Mouse (Mus musculus) left cerebral cortex, postnatal 36 days (tissue): ENCODE results near the gene Uroc1. TPM values are rescaled to one million over a fixed set of nuclear protein-coding genes. Genes with fewer than 3 reads are reported as not detected.
A peak's percentile ranks its signal among the peaks of the same experiment; 100 is the strongest.

Experiments used
- DNase-seq, 2 experiments: peaks; one replicate each; pipeline ENCODE4 v3.0.0; 2021 to 2022; ENCODE audit warnings: low spot score in 2 of 2, mixed read lengths in 1 of 2
- intact Hi-C: fragments of 180-260 bp; cut with DNase I; formaldehyde crosslinking; loops from one replicate; pipeline ENCODE4 v1.15.1; 2025
- total RNA-seq, 2 experiments: library from RNA; stranded (reverse); gene quantifications; 2 replicates each; pipeline ENCODE4 v1.2.3; 2021

Uroc1 gene
- not detected for total RNA-seq

DNA sequence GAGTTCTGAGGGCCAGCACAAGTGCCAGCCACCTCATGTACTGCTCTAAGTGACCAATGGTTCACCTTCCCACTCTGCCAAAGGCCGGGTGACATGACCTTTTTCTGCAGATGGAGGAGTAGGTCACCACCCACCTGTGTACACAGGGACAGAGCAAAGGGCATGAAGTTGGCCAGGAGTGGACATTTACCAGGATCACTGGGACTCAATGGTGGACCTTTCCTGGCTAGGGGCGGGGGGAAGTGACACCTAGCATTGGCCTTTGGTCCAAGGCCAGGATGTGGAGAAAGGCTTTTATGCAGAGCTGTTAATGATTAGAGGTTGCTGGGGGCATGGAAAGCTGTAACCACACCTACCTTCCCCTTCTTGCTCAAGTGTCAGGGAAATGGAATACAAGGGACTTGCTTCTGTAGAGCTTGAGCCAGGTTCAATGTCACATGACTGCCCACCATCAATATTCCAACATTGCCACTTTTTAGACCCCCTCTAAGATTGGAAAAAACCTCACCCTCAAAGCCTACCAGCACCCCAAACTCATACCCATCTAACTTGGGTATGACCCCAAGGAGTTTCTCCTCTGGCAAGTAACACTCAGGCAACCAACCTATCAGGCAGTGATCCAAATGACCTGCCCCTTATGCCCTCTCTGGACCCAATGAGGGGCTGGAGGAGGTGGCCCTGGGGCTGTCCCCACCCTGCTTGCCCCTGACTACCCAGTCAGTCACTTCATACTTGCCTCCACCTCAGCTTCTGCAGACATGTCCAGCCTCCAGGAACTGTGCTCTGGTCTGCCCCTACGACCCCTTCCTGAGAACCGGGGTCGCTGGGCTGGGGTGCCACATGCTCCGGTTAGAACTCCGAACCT is at the start of gene Uroc1:
Uroc1 (plus strand) TSS at position 724 of the 865 bp plus-strand sequence.
- DNase-seq = no peak
- intact Hi-C loops = no loop called here

DNA sequence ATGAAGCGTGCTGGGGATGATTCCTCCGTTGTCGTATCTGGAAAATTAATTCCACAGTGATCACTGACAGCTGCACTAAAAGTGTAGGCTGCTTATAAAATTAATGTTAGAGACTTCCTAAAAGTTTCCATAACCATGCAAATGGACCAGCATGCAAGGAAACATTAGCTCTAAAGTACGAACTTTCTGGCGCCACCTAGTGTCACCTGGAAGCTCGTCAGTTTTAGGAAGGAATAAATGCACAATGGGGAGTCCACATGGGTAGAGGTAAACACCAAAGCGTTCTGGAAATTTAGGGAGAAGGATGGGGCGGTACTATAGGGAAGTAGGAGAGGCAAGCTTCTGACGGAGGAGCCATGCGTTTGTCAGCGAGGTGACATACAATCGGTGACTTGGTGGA is 44.8 kb upstream of the Uroc1 start:
- DNase-seq = no peak
- intact Hi-C loops = no loop called here

DNA sequence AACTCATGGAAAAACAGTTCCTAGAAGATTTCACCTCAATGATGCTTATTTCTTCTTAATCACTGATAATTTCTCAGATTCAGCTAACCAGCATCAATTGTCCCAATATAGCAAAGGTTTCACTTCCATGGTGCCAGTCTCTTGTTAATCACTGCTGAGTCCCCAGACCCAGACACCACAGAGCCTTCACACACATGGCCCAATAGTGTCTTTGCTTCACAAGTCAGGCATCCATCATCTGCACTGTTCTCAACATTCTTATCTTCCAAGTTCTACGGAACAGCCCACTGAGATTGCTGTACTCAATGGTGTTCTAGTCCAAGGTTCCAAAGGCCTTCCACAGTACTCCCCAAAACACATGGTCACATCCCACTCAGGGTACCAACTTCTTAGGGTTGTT is 32.2 kb upstream of the Uroc1 start, which contains the start of gene BC048671:
BC048671 (plus strand) TSS at position 301 of the 400 bp plus-strand sequence.
- intact Hi-C loops = no loop called here
- DNase-seq = no peak

DNA sequence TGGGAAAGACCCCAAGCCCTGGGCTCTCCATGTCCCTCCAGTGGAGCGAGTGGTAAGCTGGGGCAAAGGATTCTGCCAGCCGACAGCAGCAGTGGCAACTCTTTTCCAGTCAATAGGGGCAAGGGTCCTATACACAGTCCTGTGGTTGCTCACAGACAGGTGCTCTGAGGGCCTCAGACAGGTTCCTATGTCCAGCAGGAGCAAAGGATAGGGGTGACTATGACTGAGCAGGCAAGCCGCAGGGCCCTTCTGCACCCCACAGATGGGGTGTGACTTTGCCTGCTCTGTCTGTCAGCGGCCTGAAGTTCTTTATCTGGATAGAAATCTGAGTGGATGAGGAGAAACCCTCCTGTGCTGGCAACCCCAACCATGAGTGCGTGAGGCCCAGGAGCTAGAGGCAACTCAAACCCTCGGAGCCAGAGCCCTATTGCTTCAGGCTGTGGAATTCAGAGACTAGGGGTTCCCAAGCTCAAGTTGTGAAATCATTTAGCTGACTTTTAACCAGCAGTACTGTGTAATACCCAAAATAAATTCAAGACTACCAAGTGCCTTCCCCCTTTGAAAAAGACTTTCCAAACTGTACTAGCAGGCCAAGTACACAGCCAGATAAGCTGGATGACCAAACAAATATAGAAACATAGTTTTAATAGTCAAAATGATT is 26.6 kb upstream of the Uroc1 start:
- DNase-seq = no peak
- intact Hi-C loops = no loop called here

DNA sequence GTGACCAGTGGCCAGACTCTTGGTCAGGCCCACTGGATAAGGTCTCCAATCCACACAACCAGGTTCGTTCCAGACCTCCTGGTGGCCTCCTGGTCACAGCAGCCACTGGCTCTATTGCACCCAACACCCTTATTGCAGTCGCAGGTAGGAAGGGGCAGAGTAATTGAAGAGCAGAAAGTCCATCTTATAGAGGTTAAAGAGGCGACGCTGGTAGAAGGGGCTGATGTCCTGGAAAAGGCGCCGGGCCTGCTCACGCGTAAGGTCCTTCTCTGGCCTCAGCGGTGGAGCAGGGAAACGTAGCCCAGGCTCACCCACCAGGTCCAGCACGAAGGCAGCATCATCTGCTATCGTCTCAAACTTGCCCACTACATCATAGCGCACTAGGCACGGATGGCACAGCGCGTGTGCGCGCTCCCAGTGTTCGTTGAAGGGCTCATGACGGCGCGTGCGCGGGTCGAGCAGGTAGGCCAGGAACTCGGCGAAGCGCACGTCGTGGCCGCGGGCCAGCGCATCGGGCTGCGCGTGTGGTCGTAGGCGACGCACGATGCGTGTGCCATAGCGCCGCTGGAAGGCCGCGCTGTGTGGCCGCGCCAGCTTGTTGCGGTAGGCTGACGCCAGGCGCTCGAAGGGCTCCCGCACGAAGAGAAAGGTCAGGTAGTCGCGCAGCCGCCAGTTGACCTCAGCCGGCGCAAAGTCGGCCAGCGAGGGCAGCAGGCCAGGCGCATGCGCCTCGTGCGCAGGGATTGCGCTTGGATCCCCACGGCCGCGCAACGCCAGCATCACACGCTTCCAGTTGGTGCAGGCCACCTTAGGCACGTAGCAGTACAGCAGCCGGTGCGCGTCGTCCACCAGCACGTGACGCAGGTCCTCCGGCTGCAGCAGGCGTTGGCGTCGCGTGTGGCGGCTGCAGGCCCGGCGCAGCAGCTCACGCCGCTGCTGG is 24.0 kb upstream of the Uroc1 start:
- no peak for DNase-seq
- intact Hi-C loops = no loop called here

DNA sequence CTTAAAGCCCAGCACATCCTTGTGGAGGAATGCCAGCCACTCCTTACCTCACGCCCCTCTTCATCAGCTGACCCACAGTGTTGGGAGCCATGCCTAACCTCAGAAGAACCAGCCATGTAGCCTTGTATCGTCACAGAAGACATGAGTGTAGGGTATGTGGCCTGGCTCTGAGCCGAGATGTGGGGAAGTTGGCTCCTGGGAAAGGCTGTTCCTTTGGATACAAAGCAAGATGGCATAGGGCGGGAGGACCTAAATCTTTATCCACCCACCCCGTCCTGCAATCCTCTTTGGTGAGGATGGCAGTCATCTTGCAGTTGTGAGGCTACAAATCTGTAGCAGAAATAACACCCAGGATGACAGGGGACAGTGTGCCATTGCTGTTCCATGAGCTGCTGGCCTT is 17.1 kb upstream of the Uroc1 start:
- DNase-seq = peak; percentile 29 to 42

DNA sequence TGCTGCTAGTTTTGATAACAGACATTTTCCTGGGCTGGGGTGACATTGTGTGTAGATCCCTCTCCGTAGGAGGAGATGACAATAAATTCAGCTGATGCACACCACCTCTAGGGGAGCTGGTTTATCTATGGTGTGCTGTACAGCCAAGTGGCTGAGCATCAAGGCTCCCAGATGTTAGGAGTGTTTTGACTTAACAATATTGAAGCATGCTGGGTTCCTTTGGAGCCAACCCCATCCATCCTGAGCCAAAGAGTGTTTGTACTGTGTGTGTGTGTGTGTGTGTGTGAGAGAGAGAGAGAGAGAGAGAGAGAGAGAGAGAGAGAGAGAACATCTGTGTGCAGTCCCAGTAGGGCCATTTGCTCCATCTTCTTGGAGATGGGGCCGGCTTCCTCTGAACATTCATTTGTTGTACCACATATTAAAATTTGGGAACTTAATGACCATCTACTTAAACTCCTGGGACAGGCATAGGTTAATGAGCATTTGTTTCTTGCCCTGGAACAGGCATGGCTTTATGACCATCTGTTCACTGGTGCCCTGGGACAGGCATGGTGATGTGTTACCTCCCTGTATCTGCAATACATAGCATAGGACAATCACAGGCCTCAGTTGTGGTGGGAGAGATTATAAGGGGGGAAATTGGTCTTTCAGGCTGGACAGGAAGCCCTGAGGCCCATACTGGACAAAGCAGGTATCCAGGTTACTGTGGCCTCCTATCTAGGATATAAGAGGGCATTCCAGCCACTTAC is 15.4 kb upstream of the Uroc1 start:
- intact Hi-C loops = no loop called here
- DNase-seq = no peak

More for the DNA sequence above, 17.1 kb upstream of the Uroc1 start:
- intact Hi-C loops = no loop called here

DNA sequence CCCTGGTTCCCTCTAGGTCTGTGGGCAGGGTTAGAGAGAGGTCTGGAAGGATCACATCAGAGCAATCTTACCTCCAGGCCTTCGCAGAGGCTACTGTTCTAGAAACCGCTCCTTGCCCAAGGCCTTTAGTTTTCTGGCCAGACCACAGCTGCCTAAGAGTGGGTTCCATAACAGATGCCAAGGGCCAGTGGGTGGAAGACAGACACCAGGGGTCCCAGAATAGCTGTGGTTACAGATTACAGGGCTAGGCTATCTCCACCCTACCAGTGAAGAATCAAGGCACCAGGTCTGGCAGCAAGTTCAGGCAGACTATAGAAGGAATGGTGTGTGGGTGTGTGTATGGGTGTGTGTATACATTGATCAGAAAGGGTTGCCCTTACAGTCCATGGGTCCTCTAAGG is 14.1 kb upstream of the Uroc1 start:
- DNase-seq = no peak
- intact Hi-C loops = no loop called here

DNA sequence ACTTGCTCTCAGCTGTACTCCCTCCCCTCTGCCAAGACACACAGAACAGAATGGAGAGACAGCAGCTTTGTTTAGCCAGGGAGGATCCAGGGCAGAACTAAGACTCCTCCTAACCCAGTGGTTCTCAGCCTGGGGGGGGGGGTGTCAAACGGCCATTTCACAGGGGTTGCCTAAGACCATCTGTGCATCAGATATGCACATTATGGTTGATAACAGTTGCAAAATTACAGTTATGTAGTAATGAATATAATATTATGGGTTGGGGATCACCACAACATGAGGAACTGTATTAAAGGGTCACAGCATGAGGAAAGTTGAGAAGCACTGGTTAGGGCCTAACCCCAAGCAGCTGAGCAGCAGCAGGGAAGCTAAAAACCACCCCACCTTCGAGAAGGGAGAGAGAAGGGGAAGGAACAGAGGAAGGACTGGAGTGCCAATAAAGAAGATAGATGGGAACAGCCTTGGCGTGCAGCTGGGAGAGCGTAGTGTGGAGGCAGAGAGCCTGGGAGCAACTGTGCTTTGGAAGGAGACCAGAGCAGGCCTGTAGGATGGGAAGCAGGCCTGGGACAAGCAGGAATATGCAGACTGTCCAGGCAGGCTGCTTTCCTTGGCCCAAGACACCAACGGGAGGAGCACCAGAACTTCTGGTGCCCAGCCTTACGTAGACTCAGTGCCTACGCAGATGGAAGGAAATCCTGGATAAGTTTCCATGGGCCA is 13.5 kb upstream of the Uroc1 start:
- intact Hi-C loops = no loop called here
- DNase-seq = no peak

DNA sequence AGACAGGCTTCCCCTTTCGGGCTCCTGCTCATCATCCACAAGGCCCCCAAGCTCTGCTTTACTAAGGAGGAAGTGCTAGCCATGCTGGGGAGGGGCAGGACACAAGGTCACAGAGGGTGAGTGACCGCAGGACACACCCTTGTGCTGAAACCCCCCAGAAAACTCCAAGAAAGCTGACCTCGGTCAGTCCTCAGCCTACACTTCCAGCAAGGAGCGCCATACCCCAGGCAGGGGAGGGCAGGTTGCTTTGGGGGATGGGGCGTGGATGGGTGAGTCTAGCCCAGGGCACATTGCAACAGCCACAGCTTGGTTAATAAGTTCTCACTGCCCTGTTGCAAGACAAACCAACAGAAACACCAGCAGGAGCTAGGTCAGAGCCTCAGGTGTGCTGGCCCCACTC is 12.7 kb upstream of the Uroc1 start:
- DNase-seq = no peak
- intact Hi-C loops = no loop called here

DNA sequence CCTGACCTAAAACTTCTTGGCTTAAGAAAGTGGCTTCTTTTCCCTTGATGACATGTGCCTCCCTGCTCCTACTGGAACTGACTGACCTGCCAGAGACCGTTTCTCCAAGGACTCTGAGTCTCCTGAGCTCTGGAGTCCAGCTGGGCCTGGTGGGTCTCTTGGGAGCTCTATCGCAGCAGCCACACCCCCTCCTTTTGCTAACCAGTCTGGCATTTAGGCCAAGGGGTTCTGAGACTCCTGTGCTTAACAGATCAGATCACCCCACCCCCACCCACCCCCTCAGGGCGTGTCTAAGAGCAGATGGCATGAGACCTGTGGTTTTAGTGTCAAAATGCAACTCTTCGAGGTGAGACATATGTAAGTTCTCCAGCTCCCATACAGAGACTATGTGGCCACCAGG is 11.3 kb upstream of the Uroc1 start:
- intact Hi-C loops = no loop called here

DNA sequence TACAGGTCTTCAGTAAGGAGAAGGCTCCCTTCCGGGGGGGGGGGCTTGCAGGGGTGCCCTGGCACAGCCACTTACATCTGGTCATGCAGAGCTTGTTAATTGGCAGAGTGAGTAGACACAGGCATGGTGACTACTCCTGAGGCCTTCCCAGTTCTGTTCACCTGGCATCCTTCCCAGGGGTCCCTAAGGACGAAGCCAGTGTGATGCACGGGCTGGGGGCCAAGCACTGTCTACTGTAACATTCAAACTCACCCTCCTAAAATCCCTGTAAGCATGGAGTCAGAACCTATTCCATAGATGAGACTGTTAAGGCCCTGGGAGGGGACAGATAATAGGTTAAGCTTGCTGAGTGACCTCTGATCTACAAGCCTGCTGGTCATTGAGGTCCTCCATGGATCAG is 9.1 kb upstream of the Uroc1 start:
- intact Hi-C loops = no loop called here
- DNase-seq = no peak

More for the DNA sequence above, 11.3 kb upstream of the Uroc1 start:
- no peak for DNase-seq

DNA sequence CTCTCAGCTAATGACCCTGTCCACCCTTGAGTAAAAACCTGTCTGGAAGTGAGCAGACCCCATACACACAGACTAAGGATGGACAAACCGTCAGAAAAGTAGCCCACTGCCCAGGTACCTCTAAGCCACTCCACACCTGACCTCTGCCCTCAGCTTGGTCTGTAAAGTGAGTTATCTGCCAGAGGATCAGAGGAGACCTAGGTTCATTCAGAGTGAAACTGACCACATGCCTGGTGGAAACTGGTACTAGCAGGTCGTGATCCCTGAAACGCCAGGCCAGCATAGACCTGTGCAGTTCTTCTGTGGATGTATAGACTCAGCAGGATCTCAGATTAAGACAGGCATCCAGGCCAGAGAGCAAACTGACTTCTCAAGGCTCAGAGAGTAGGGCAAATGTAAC is 8.6 kb upstream of the Uroc1 start:
- intact Hi-C loops = no loop called here
- no peak for DNase-seq

DNA sequence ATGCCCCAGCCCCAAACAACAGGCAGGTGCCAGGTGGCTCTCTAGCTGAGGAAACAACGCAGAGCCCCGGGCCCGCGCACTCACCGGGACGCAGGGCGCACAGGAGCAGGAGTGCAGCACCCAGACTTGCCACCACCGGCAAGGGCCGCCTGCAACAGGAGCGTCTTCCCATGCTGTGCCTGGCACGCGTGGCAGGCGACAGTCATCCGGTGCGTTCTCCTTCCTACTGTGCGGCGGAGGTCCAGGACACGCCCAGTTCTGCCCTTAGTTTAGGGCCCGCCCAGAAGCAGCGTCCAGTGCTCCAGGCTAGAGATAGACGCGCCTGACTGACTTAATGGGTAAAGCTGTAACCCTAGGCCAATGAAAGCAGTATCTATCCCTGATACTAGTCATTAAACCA is 8.1 kb upstream of the Uroc1 start, which contains the start of gene Chst13:
Chst13 (minus strand) TSS at position 195 of the 400 bp plus-strand sequence.
- DNase-seq = no peak
- intact Hi-C loops = no loop called here

DNA sequence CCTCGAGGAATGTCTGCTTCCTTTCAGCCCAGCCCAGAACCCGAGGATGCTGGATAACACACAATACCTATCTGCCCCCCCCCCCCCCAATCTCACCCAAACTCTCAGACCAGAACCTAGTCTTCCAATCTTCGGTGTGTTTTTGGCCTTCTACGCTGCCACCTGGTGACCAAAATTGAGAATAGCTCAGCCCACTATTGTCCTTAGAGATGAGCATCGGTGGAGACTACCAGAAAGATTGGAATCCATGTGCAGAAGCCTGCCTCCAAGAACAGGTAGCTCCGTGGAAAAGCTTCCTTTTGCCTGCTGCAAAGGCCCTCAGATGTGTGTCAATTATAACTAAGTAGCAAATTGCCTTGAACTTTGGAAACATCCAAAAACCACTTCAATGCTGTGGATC is 5.4 kb upstream of the Uroc1 start:
- DNase-seq = peak; percentile 10 to 19
- intact Hi-C loops = loop anchor here (1.0 kb wide), 1 partner anchor 648 kb away; no protein-coding TSS in a partner anchor

DNA sequence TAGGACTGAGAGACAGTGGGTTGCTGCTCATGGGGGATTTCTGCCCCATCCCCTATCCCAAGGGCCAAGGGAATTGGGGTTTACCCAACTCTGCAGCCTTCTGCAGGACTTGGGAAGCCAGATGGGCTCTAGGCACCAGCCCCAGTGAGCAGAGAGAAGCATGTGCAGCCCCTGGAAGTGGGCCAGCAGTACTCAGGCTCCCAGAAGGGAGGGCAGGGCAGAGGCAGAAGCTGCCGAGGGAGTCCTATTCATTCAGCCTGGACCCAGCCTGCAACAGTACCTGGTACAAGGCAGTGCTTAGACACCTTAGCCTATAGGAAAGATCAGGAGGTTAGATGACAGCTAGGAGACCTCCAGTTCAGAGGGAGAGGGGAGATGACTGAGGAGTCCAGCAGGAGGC is 3.1 kb upstream of the Uroc1 start:
- intact Hi-C loops = no loop called here

DNA sequence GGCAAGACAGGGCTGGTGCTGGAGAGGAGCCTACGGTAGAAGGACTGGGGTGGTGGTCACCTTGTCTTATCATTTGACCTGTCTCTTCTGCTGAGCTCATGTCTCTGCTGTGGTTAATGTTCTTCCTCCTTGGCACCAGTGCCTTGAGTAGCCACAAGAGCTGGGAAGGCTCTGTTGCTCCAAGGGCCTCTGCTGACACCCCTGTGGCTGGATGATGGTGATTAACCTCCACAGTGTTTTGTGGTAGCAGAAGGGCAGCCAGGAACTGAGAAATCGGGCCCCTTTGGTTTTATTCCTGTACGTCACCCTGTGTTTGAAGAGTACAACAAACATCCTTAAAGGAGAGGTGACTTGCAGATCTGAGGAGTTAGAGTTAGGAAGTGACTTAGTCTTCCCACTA is 1.2 kb downstream of the Uroc1 start:
- no peak for DNase-seq
- intact Hi-C loops = no loop called here

More for the DNA sequence above, 3.1 kb upstream of the Uroc1 start:
- DNase-seq = peak; percentile 31 to 32

DNA sequence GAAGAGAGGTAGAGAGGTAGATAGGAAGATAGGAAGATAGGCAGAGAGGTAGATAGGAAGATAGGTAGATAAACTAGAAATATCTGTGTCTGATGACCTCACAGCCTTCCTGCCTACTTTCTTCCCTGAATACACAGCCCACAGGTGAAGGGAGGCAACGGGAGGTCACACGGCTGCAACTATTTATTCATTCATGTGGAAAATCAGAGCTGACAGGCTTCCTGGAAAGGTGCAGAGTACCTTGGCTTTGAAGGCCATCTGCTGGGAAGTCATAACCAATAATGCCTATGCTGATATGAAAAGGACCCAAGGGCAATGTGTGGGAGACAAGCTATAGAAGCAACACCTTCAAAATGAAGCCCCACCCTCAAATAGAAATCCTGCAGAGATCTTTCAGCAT is 9.3 kb downstream of the Uroc1 start:
- no peak for DNase-seq
- intact Hi-C loops = no loop called here

DNA sequence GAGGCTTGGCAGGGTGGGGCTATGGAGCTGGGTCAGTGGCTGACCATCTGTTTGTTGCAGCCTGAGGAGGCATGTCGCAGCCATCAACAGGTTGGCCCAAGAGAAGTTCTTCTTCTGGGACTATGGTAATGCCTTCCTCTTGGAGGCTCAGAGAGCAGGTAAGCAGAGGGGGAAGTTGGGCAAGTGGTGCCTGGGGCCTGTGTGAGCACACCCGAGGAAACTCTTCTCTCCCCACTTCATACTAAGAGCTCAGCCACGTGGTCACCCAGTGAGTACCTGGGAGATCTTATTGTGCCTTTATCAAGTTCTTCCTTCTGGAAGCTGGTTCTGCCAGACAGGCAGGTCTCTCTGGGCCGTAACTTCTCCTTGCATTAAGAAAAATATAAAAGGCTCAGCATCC is 14.1 kb downstream of the Uroc1 start:
- intact Hi-C loops = no loop called here
- no peak for DNase-seq
